Mouse (Mus musculus) macrophage (primary cell): Measurements from ENCODE around the gene Slc7a7. TPM values are rescaled to one million over a fixed set of nuclear protein-coding genes. Genes with fewer than 3 reads are reported as not detected.

Experiments used
- H3K27ac ChIP-seq: fragments of 350-480 bp; formaldehyde crosslinking; 2 replicates; pipeline ENCODE4 v1.9.0; 2021
- H3K36me3 ChIP-seq: fragments of 350-480 bp; formaldehyde crosslinking; 2 replicates; pipeline ENCODE4 v1.9.0; 2021; ENCODE audit errors: inconsistent target
- H3K4me3 ChIP-seq: fragments of 350-480 bp; formaldehyde crosslinking; 2 replicates; pipeline ENCODE4 v1.9.0; 2021; ENCODE audit errors: inconsistent target
- H3K79me2 ChIP-seq: fragments of 350-480 bp; formaldehyde crosslinking; 2 replicates; pipeline ENCODE4 v1.9.0; 2021; ENCODE audit errors: inconsistent target
- WGBS: methylation state at CpG from one replicate; pipeline ENCODE4 v1.1.7; 2026; ENCODE audit warnings: inconsistent platforms; ENCODE audit not compliant: missing documents; 5-methylcytosine and 5-hydroxymethylcytosine counted together
- polyA plus RNA-seq: library from polyadenylated mRNA; stranded (reverse); fragments of 250-400 nt; gene quantifications from 3 replicates; pipeline ENCODE4 v1.2.4, GENCODE M21; 2018; ENCODE audit warnings: inconsistent platforms

The Slc7a7 gene
- polyA plus RNA-seq, 1 experiment from 2014 or later: 48.3 TPM

DNA sequence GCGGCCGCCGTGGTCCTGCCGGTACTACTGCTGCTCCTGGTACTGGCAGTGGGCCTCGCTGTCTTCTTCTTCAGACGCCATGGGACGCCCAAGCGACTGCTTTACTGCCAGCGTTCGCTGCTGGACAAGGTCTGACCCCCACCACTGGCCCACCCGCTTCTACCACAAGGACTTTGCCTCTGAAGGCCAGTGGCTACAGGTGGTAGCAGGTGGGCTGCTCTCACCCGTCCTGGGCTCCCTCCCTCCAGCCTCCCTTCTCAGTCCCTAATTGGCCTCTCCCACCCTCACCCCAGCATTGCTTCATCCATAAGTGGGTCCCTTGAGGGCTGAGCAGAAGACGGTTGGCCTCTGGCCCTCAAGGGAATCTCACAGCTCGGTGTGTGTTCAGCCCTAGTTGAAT, 23.0 kb upstream of the Slc7a7 start:
- WGBS: 94% methylated on average over 14 of the region's 14 CpGs
- H3K27ac ChIP-seq: no peak overlapping the region

DNA sequence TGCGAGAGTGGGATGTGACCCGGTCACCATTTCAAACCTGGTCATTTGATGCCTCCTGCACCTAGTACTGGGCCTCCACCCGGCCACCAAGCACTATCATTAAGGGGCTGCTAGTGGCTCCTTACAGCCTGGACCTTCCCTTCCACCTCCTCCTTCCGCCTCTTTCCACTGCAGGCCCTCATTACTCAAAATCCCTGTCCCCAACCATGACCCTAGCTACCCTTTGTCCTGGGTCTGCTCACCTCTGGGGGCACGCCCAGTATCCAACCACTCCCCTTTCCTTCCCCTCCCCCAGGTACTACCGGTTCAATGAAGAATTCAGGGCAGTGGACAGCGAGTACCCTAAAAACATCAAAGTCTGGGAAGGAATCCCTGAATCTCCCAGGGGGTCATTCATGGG, 22.0 kb upstream of the Slc7a7 start:
- Histone ChIP-seq H3K36me3 (no peaks in the 10 kb centered on the region), H3K4me3 (no peak overlapping the region), H3K79me2 (no peaks in the 10 kb centered on the region), H3K27ac (no peak overlapping the region)
- 96% methylated on average over 7 of the region's 7 CpGs for WGBS

More for the DNA sequence above, 23.0 kb upstream of the Slc7a7 start:
- H3K36me3 ChIP-seq: no peaks in the 10 kb centered on the region
- no peak overlapping the region for H3K4me3 ChIP-seq
- H3K79me2 ChIP-seq: no peaks in the 10 kb centered on the region

DNA sequence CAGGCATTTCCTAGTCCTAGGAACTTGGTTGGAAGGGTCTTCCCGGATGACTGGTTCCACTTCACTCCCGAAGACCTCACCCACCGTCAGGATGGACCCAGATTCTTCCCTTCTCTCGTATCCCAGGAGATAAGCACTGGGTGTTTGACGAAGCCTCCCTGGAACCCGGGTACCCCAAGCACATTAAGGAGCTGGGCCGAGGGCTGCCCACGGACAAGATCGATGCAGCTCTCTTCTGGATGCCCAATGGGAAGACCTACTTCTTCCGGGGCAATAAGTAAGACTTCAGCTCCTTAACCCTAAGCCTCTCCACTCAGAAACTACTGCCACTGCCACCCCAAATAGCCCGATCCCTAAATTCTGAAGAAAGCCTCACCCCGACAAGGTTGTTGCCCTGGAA, 21.6 kb upstream of the Slc7a7 start:
- Histone ChIP-seq H3K36me3 (no peaks in the 10 kb centered on the region), H3K4me3 (no peak overlapping the region)
- WGBS: 92% methylated on average over 12 of the region's 12 CpGs

DNA sequence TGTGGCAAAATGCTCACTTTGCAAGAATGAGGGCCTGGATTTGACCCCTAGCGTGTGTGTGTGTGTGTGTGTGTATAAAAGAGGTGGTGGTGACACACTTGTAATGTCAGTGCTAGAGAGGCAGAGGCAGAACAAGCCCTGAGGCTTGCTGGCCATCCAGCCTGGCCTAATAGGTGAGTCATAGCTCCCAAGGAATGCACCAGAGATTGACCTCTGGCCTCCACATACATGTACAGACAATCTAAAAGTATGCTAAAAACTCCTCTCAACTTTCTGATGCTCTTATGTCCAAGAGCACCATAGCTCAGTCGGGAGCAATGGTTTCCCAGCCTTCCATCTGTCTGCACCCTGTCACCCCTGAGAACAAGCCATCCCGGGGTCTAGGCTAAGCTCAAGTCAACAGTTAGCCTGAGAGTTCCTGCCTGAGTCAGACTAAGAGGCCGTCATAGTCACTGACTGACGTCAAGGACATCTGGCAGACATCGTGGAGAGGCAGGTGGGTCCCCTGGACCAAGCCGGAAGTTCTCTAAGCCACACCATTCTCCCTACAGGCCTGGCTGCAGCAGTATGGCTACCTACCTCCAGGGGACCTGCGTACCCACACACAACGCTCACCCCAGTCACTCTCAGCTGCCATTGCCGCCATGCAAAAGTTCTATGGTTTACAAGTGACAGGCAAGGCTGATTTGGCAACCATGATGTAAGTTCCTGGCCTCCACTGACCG, 17.8 kb upstream of the Slc7a7 start:
- no peak overlapping the region for H3K27ac ChIP-seq
- H3K4me3 ChIP-seq: no peak overlapping the region
- H3K36me3 ChIP-seq: no peaks in the 10 kb centered on the region
- H3K79me2 ChIP-seq: no peaks in the 10 kb centered on the region; the same call in 1 of the 2 replicates
- WGBS: 89% methylated on average over 11 of the region's 11 CpGs

More for the DNA sequence above, 21.6 kb upstream of the Slc7a7 start:
- H3K79me2 ChIP-seq: no peaks in the 10 kb centered on the region
- H3K27ac ChIP-seq: no peak overlapping the region

DNA sequence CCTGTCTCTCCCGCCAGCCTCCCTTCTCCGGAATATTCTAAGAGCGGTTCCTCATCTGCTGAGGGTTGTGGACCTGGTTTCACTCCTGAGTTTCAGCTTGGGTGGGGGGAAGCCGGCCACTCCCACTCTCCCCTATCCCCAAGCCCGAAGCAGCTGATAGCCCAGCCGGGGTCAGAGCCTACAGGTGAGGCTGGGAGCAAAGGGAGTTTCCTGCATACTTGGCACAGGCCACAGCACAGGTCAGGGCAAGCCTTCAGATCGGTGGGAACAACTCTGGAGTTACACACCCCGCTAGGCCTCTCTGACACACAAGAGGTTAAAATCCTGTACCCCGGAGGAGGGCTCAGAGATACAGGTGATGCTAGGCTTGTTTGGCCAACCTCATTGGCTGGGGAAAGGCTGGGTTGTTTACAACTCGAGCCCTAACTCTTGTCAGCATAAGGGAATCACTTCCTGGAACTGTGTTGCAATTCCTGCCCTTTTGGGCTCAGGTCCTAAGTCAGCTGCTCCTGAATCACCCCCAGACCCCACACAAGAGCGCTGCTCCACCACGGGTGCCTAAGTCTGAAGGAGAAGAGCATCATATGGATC, 16.5 kb upstream of the Slc7a7 start:
- no peak overlapping the region for H3K27ac ChIP-seq
- 65% methylated on average over 12 of the region's 12 CpGs for WGBS

DNA sequence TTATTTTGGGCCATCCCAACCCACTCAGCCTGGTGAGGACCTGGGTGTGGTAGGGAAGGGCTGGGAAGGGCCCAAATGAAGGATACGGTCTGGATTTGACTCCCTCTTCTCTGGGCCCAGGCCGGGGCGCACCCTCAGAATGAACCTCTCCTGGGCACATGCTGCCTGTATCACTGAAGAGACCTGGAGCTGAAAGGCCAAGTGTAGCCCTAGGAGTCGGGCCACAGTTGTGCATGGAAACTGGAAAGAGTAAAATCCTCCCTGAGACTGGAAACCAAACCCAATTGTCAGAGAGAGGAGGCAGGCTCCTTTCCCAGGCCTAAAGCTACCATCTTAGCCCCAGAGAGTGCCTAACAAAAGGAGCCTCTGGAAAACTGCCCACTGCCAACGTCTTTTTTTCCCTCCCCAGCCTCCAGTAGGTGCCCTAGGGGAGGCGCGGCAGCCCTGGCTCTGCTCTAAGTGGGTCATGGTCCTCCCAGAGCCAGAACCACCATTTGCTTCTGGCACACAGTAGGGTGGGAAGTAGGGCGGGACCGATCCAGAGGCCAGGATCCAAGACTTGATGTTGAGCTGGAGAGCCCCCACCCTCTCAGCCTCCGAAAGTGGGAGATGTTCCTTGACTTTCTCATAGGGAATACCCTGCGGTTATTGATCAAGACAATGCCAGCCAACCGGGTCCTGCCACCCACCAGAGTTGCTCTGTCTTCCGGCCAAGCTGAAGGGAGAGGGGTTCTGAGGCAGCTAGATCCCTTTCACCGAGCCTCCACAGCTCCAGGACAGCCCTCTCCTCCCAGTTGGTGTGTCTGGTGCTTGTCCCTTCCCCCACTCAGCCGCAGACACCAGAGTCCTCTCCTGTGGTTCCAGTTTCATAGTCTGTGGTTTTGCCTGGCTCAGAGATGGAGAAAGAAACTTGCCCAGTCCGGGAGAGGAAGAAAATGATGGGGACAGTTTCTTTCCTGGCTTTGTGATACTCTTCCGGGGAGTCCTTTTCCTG, 15.6 kb upstream of the Slc7a7 start:
- Histone ChIP-seq H3K27ac (no peak overlapping the region), H3K36me3 (peaks cover 6% of the 10 kb centered on the region; the same call in 1 of the 2 replicates), H3K79me2 (no peaks in the 10 kb centered on the region; the same call in 1 of the 2 replicates), H3K4me3 (no peak overlapping the region)
- WGBS: 46% methylated on average over 14 of the region's 17 CpGs

More for the DNA sequence above, 16.5 kb upstream of the Slc7a7 start:
- Histone ChIP-seq H3K4me3 (no peak overlapping the region), H3K36me3 (peaks cover 6% of the 10 kb centered on the region; the same call in 1 of the 2 replicates), H3K79me2 (no peaks in the 10 kb centered on the region; the same call in 1 of the 2 replicates)

DNA sequence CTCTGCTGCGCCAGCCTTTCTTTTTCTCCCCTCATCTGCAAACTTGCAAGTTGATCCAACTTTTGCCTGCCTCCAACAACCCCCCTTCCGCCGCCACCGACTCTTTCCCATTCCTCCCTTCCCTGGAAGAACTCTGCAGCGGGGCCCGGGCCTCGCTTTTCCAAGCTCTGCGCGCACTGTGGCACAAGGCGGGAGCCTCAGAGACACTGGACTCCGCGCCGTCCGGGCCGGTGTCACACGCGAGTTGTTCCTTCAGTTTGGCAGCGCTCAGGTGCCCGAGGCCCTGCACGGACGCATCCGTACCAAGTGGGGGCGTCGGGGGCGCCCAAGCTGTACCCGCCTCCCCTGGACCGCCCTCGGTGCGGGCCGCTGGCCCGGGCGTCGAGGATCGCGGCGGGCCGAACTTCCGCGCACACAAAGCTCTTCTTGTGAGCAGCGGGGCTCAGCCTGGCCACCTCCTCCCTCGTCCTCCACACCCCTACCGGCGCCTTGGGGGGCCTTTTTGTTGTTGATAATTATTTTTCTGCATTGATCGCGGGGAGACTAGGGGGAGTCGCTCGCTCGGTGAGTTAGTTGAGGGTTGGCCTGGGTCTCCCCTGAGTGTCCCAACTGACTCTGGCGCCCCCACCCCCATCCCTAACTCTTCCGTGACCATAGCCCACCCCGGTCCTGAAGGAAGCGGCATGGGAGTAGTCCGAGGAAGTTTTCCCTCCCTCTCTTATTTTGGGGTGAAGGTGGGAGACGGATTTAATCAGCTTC, 14.7 kb upstream of the Slc7a7 start:
- WGBS: 34% methylated on average over 49 of the region's 54 CpGs
- Histone ChIP-seq H3K4me3 (no peak overlapping the region), H3K79me2 (no peaks in the 10 kb centered on the region; the same call in 1 of the 2 replicates), H3K27ac (no peak overlapping the region), H3K36me3 (peaks cover 6% of the 10 kb centered on the region; the same call in 1 of the 2 replicates)

DNA sequence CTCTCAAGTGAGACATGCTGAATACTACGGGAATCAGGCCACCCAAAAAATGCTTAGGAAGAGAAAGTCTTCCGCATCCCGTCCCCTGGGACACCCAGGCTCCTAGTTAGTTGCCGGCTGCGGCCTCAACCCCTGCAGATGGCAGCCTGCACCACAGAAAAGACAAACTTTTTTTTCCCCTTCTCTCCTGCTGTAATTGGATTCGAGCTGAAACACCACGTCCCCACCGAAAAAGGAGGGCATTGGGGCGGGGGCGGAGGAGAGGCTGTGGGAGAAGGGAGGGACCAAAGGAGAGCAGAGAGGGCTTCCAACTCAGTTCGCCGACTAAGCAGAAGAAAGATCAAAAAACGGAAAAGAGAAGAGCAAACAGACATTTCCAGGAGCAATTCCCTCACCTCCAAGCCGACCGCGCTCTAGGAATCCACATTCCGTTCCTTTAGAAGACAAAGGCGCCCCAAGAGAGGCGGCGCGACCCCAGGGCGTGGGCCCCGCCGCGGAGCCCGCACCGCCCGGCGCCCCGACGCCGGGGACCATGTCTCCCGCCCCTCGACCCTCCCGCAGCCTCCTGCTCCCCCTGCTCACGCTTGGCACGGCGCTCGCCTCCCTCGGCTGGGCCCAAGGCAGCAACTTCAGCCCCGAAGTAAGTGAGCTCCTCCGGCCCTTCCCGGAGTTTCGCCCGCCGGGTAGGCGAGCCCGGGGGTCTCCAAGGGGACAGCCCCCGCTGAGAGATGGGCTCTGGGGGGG, 13.9 kb upstream of the Slc7a7 start, which contains the start of gene Mmp14:
Mmp14 (plus strand) TSS at position 279 of the 744 bp plus-strand sequence.
- no peak within 1 kb of the TSS for H3K27ac ChIP-seq
- WGBS: 12% methylated on average over 49 of the region's 49 CpGs
- H3K4me3 ChIP-seq: no peak within 1 kb of the TSS
- H3K36me3 ChIP-seq: peaks cover 6% of the 10 kb centered on the region; the same call in 1 of the 2 replicates
- H3K79me2 ChIP-seq: no peaks in the 10 kb centered on the region; the same call in 1 of the 2 replicates

GRCm38 (mm10) chr14:54430406-54431145, 13.0 kb upstream of the Slc7a7 start:
- H3K36me3 ChIP-seq: peaks cover 6% of the 10 kb centered on the region; the same call in 1 of the 2 replicates
- no peaks in the 10 kb centered on the region; the same call in 1 of the 2 replicates for H3K79me2 ChIP-seq
- no peak overlapping the region for H3K27ac ChIP-seq
- WGBS: 83% methylated on average over 18 of the region's 18 CpGs
- H3K4me3 ChIP-seq: no peak overlapping the region

- Histone ChIP-seq H3K79me2 (no peaks in the 10 kb centered on the region; the same call in 1 of the 2 replicates), H3K4me3 (no peak overlapping the region), H3K27ac (no peak overlapping the region), H3K36me3 (peaks cover 6% of the 10 kb centered on the region; the same call in 1 of the 2 replicates)
- WGBS: 89% methylated on average over 7 of the region's 7 CpGs
Observed at GRCm38 (mm10) chr14:54429332-54430093, 11.9 kb upstream of the Slc7a7 start.

- Histone ChIP-seq H3K36me3 (peaks cover 6% of the 10 kb centered on the region; the same call in 1 of the 2 replicates), H3K4me3 (no peak overlapping the region), H3K27ac (no peak overlapping the region), H3K79me2 (no peaks in the 10 kb centered on the region; the same call in 1 of the 2 replicates)
- WGBS: 92% methylated on average over 5 of the region's 5 CpGs
Observed at GRCm38 (mm10) chr14:54428421-54428820, 10.8 kb upstream of the Slc7a7 start.

DNA sequence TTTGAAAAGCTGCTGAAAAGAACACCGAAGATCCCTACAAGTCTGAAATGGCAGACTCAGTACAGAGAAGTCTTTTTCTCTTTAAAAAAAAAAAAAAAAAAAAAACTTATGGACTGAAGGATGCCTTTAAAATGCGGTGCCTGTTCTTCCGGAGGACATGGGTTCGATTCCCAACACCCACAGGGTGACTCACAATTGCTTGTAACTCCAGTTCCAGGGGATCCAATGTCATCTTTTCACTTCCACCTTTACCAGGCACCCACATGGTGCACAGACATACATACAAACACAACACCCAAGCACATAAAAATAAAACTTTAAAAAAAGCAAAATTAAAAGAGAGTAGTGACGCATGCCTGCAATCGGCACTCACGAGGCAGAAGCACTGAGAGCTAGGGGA, 10.1 kb upstream of the Slc7a7 start:
- Histone ChIP-seq H3K4me3 (no peak overlapping the region), H3K27ac (no peak overlapping the region)
- WGBS: 83% methylated on average over 7 of the region's 7 CpGs

More for the DNA sequence above, 10.1 kb upstream of the Slc7a7 start:
- H3K79me2 ChIP-seq: no peaks in the 10 kb centered on the region; the same call in 1 of the 2 replicates
- H3K36me3 ChIP-seq: peaks cover 6% of the 10 kb centered on the region; the same call in 1 of the 2 replicates
